Mouse (Mus musculus): ENCODE data around the gene Armcx5. TPM values are rescaled to one million over a fixed set of nuclear protein-coding genes. Genes with fewer than 3 reads are reported as not detected.
"Not testable (repeated sequence)": the region's sequence is repeated elsewhere in the genome, so short reads cannot be mapped to it uniquely, and the experiment has no call there.

Gene Armcx5
- 1 to 10 TPM; 3.5 to 3.9 TPM for total RNA-seq (2021)
- long read RNA-seq, experiment 1, partial matches to known transcripts = 0 of 1 reads
- long read RNA-seq, experiment 1, other reads (novel, unspliced or antisense) = 0 of 1 reads
- long read RNA-seq, experiment 2, partial matches to known transcripts = 0 of 4 reads
- long read RNA-seq, experiment 2, other reads (novel, unspliced or antisense) = 0 of 4 reads

DNA sequence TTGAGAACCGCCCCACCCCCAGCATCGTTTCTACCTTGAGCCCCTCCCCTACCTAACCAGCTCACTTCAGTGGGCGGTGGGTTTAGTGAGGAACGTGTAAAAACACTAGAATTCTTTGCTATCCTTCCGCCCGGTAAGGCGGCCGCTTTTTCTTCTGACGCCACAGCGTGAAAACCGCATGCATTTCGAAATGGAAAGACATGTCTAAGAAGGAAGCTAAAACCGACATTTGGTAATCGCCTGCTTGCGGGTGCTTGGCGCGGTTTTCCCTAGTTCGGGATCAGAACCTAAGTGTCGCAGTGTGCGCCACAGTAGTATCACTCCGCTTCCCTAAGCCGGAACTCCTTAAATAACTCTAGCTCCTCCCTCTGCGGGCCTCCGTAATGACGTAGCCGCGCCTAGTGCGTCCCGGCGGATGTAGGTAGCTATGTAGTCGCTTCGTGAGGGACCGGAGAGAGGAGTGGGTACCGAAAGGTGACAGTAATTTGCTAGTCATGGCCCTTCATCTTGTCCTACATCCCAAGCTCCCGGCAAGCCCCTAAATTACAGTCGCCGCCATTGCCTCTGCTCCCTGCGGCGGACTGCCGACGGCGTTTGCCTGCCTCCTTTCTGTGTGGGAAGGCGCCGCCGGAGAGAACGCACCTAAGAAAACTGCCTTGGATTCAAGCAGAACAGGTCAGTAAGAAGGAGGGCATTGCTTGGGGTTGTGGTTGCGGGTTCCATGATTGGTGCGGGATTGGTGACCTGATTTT lies at the start of gene Armcx5, which contains the start of gene Gprasp1:
Gene Armcx5 (plus strand): TSS at position 430 of the 752 bp plus-strand sequence.
Gene Gprasp1 (plus strand): TSS at position 430 of the 752 bp plus-strand sequence.
- peak; percentile 83 for DNase-seq
- intact Hi-C loops (cut with DNase I; ENCODE audit: low total_unique reads) = no loop called here

DNA sequence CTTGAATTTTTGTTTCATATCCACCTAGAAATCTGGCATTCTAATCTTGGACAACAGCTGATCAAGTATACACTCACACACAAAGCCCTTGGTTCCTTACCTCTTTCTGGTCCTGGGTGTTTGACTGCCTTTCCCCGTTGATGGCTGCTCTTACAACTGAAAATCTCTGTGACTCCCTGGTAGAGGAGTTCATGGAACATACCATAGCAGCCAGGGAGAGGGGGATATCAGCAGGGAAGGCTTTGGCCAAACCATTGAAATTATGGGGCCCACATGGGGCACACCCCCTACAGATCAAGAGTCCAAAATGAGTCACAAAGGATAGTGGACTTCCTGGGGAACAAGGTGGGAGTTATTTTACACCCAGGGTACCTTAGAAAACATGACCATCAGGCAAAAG lies 48.9 kb upstream of the Armcx5 start, which contains the start of gene Tcp11x2:
Gene Tcp11x2 (minus strand): TSS at position 158 of the 400 bp plus-strand sequence.
- no peak for DNase-seq

DNA sequence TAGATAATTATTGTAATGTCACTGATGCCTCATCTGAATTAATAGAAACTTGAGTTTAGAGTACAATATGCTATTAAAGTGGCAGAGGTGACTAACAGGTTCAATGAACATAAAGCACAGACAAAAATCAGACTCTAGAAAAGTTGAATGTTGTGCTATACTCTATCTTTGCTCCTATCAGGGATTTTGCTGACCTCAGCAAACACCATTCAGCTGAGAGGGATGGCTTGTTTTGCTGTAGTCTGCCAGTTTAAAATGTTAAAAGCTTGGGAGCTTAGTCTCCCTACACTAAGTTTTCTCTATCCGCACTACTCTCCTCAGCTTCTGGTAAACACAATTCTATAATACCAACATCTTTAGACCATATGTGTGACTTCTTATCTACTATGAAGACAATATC lies 39.4 kb upstream of the Armcx5 start:
- DNase-seq = no peak

More for the DNA sequence above, 48.9 kb upstream of the Armcx5 start, which contains the start of gene Tcp11x2:
- intact Hi-C loops (cut with DNase I; ENCODE audit: low total_unique reads) = no loop called here

DNA sequence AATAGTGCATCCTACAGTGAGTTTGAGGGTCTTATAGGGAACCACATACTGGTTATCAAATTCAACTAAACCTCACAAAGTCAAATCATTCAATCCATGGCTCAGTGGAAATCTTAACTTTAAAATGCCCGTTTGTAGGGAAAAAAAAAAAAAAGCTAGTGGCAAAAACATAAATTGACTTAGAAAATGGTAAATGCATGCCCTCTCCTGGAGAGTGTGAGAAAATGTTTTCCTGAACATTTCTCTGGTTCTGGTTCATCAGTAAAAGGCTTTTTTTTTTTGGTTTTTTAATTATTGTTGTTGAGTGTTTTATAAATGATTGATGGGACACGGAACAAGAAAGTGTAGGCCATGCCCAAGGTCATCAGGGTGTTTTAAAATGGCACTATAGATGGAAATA lies 38.2 kb upstream of the Armcx5 start:
- no peak for DNase-seq
- intact Hi-C loops (cut with DNase I; ENCODE audit: low total_unique reads) = no loop called here

More for the DNA sequence above, 39.4 kb upstream of the Armcx5 start:
- intact Hi-C loops (cut with DNase I; ENCODE audit: low total_unique reads) = no loop called here

DNA sequence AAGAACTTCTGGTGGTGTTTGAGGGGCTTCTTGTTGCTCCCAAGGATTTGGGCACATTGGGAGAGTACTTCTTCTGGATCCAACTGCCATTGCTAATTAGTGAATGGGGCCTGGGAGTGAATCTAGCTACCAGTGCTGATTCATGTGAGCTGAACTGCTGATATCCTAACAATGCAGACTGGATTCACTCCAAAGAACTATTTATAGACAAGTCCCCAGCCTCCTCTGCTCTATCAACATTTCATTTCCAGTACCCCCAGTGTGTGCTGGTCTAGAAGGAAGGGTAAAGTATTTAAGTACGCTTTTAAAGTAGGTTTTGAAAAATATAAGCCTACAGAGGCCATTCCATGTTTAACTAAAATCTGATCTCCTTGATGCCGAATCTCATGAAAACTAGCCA lies 29.7 kb upstream of the Armcx5 start:
- intact Hi-C loops (cut with DNase I; ENCODE audit: low total_unique reads) = no loop called here
- no peak for DNase-seq

DNA sequence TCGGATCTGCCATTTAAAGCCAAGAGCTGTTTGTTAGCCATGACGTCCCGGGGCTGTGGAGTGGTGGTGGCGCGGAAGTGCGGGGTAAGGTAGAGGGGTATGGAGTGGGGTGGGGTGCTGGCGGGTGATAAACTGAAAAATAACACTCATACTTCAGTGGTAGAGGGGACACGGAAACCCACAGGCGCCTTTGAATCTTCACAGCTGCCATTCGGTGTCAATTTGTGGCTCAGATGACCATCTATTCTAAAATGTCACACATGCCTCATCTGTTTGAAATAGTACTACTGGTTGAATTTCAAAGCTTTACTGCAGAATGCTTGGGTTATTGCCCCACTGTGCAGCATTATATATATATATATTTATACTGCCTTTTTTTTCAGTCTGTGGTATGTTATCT lies 17.4 kb upstream of the Armcx5 start, which contains the start of gene Tmsb15a:
Gene Tmsb15a (minus strand): TSS at position 101 of the 400 bp plus-strand sequence.
- intact Hi-C loops (cut with DNase I; ENCODE audit: low total_unique reads) = no loop called here
- DNase-seq = no peak

DNA sequence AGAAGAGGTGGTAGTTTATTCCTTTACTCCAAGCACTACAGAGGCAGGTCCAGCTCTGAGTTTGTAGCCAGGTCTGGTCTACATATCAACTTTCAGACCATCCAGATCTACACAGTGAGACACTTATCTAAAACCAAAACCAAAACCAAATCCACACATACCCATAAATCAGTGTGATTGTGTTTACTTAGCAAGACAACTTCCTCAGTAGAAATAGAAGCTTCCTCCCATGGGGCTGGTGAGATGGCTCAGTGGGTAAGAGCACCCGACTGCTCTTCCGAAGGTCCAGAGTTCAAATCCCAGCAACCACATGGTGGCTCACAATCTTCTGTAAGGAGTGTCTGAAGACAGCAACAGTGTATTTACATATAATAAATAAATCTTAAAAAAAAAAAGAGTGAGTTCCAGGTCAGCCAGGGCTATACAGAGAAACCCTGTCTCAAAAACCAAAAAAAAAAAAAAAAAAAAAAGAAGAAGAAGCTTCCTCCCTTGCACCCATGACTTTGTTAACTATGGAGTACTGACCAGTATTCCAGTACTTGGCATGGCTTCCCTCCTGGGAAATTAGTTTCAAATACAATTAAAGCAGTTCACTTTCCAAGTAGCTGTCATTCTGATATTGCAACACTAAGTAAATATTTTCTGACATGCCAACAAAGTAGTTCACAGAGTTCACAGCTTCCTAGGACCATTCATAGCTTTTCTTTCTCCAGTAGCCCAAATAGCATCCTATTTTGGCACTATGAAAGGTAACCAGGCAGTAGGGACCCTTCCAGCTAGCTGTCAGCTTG lies 3.6 kb upstream of the Armcx5 start:
- intact Hi-C loops (cut with DNase I; ENCODE audit: low total_unique reads) = no loop called here
- DNase-seq = no peak

DNA sequence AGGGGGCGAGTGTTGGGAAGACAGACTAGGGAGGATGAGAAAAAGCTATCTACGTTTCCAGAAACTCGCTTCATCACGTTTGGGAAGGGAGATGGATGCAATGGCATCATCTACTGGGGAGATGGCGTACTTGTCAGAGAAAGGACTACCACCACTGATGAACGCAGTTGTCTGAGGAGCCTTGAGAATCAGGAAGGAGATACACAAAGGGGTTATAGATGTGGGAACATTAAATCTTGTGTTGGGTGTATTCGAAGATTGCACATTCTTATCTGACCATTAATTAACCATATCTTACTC lies 473 bp downstream of the Armcx5 start:
- intact Hi-C loops (cut with DNase I; ENCODE audit: low total_unique reads) = no loop called here
- no peak for DNase-seq

DNA sequence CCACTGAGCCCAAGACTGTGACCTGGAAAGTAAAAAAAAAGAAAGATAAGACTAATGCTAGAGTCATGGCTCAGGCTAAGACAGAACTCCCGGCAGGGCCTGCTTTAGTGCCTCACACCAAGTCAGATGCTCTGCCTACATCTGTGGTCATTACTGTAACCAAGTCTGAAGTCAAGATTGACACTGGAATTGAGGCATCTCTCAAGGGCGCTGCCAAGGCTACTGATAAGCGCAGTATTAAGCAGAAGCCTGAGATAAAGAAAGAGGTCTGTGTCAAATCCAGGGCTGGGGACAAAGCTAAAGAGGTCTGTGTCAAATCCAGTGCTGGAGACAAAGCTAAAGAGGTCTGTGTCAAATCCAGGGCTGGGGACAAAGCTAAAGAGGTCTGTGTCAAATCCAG lies 2.8 kb downstream of the Armcx5 start:
- DNase-seq; intact Hi-C loops (cut with DNase I; ENCODE audit: low total_unique reads): not testable (repeated sequence)

DNA sequence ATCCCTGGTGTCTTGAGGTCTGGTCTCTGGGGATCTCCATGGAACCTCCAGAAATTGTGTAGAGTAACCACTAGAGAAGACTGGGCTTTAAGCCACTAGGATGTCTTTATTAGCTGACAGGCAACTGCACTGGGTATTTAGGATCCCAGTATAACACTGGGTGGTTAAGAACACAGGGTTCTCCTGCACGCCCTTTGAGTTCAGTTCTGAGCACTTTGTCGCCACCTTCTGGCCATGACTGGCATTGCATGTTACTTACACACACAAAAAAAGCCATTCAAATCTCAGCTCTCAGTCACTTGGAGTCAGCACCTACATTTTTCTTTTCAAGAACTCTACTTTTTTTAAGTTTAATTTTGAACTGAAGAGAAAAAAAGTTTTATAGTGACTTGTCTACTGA lies 10.3 kb downstream of the Armcx5 start:
- intact Hi-C loops (cut with DNase I; ENCODE audit: low total_unique reads) = no loop called here
- DNase-seq = peak; percentile 45

DNA sequence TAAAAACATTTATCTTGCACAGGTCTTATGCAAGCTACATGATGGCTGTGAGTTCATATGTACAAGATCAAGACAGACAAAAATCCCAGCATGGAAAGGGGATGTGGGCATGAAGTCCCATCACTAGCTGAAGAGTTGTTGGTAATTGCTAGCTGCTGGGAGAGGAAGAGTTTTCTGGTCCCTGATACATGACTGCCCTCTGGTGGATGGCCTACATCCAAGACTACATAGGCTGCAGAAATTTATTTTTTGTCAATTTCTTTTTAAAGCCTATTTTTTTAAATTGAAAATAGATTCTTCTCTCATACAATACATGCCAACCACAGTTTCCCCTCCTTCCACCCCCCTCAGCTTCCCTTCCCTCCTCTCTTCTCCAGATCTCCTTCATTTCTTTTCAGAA lies 19.2 kb downstream of the Armcx5 start:
- intact Hi-C loops (cut with DNase I; ENCODE audit: low total_unique reads) = no loop called here
- DNase-seq = peak; percentile 10

DNA sequence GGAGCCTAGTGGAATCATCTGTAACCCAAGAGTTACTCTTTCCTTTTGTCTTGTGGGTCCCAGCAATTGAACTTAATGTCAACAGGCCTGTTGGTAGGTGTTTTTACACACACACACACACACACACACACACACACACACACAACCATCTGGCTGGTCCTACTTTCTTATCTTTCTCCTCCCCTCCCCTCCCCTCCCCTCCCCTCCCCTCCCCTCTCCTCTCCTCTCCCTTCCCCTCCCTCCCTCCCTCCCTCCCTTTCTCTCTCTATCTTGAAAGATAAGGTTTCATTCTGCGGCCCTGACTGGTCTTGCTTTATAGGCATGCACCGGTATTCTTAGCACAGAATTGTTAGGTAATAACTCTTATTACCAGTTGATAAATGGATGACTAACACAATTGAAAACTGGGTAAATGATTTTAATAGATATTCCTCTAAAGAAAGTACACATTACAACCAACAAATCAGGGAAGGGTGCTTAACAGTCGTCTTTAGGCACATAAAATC lies 25.6 kb downstream of the Armcx5 start:
- DNase-seq = no peak
- intact Hi-C loops (cut with DNase I; ENCODE audit: low total_unique reads) = no loop called here

DNA sequence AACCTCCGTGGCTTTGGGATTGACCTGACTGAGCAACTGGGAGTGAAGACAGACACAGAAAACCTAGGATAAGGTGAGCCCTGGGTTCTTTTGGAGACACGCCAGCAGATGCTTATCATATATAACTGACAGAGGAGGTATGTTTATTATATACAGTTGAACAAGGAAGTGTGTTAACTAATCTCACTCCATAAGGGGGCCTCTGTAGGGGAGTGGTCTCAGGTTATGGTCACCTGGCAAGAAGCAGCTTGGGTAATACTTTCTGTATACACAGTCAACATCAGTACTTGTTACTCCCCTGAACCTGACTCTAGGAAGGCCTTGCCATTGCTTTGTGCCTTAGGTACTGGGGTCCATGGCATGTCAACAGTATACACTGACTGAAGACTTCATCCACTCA lies 26.0 kb downstream of the Armcx5 start:
- intact Hi-C loops (cut with DNase I; ENCODE audit: low total_unique reads) = no loop called here
- DNase-seq = no peak

DNA sequence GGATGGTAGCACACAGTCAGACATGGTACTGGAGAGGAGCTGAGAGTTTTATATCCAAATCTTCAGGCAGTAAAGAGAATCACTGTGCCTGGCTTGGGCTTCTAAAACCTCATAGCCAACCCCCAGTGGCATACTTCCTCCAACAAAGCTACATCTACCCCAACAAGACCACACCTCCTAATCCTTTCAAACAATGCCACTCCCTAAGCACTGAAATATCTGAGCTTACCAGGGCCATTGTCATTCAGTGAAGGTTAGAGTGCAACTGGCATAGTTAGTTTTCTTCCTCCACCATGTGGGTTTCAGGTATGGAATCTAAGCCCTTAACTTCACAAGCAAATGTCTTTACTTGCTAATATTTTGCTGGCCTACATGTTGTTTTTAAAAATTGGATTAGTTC lies 49.0 kb downstream of the Armcx5 start:
- DNase-seq = no peak
- intact Hi-C loops (cut with DNase I; ENCODE audit: low total_unique reads) = no loop called here

DNA sequence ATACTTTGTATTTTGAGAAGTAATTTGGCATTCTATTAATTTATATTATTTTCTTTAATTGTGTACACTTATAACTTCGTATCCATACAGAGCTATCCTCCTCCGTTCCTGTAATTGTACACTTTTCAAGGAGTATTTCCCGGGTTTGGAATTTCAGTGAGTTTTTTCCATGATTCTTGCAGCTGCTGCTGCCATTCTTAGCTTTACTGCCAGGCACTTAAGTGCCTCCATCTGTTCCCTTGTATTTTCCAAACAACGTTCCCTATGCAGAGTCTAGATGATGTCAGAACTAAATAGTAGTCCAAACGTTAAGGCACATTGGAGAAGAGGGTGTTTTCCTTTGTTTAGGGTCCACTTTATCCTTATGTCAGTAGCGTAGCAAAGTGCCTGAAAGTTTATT lies 49.8 kb downstream of the Armcx5 start:
- no peak for DNase-seq

DNA sequence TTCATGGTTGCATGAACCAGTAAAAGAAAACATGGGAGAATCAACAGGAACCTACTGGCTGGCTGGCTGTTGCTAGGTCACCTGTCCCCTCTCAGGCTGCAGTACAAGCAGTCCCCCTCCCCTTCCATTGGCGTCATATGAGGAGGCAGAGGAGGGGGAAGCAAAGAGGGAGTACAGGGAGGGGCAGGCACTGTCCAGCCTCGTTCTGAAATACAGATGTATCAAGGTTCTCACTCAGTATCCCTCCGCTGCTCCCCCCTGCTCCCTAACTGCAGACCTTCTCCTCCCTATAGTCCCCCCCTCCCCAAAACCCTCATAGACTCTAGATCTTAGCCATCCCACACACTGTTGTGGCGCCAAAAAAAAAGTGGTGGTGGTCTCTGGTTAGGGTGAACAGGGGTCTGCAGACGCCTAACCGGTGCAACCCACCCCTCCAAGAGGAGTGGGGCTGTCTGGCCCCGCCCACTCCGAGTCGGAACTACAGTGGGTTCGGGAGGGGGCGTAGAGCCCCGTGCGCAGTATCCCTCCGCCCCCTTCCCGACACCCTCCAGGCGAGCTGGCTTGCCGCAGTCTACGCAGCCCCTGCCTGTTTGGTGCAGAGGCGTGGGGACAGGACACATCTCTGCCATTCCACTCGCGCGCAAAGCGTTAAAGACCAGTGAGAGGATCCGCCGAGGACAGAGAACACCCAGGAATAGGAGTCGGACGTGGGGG lies 53.2 kb downstream of the Armcx5 start:
- intact Hi-C loops (cut with DNase I; ENCODE audit: low total_unique reads) = not testable (repeated sequence)
- peak; percentile 53 for DNase-seq

More for the DNA sequence above, 49.8 kb downstream of the Armcx5 start:
- intact Hi-C loops (cut with DNase I; ENCODE audit: low total_unique reads) = no loop called here

DNA sequence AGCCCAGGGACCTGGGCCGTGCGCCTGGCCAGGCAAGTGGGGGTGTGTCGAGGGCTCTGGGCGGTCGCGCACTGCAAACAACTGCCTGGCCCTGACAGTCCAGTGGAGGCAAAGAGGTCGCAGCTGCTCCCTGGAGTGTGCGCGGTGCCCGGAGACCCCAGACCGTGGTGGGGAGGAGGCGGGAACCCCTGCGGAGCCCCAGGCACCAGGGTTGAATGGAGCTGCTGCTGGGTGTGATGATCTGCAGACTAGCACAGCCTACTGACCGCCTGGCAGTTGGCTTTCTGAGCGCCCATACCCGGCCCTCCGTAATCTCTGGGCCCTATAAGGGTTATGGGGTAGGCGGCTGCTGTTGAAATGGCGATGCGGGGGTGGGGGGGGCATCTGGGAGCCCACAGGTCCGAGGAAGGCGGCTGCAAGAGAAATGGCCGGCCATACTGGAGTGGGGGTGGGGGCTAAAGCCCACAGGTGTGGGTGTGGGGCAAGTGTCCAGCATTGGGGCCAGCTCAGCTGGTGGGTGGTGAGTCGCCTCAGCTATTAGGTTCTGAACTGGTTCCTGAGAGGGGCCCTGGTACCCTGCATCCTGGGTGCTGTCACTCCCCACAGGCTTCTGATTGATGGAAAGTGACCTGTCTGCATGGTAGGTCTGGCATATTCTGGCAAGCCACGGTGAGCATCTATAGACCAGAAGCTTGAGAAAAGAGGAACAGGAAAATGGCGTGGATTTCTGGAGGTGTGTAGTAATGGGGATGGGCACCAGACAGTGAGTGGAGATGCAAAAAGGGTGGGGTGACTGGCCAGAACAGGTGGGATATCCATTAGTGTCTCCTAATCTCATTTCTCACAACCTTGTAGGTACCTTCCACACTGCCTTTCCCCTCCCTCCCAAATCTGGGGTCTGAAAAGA lies 54.0 kb downstream of the Armcx5 start:
- DNase-seq; intact Hi-C loops (cut with DNase I; ENCODE audit: low total_unique reads): not testable (repeated sequence)

Measured in gastrocnemius, postnatal 14 days (tissue).